Mouse (Mus musculus) spleen, adult 12 weeks (tissue): ENCODE results near the gene Agr2.

ENCODE experiments used
- DNase-seq: peaks from one replicate; pipeline ENCODE4 v3.0.0; 2022; ENCODE audit warnings: low spot score

Agr2 gene

DNA sequence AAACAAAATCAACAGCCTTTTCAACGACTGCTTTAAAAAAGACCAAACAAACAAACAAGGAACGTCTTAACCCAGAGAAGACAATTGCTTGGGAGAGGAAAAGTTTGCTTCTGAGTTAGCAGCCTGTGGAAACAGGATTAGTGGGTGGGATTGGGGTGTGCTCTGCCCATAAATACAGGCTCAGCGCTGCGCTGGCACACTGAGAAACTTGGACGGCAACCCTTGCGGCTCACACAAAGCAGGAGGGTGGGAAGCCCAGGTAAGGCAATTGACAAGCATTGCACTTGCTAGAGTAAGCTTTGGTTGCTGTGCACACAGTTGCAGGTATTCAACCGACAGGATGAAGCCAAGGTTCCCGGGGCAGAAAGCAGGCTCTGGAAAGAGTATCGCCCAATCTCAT is at the start of gene Agr2:
Gene Agr2, plus strand, starts transcription at position 197 of the 400 bp plus-strand sequence.
- DNase-seq: no peak

DNA sequence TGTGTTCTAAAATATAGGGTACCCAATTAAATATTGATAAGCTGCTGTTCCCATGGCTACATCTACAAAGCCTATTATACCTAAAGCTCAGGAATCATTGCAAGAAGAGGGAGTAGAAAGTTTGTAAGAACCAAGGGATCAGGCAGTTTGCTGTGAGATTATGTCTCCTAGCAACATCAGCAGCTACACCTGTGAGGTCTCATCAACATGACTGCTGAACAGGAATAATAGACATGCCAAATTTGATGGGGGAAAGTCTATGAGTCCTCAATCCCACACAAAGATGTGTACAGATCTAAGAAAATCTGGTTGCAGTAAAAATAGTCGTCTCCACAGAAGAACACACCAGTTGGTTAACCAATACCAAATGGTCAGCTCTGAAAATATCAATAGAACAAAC is 41.0 kb upstream of the Agr2 start:
- DNase-seq: no peak

DNA sequence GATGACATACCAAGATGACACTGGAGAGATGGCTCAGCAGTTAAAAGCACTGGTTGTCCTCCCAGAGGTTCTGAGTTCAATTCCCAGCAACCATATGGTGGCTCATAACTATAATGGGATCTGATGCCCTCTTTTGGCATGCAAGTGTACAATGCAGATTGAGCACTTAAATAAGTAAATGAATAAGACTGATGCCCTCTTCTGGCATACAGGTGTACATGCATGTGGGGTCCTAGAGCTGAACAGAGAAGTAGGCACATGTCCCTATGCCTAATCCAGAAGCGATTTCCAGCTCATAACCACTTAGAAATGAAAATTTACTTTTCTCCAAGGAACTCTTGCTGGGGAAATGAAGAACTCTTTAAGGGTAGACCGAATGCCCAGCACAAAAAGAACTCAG is 35.5 kb upstream of the Agr2 start:
- no peak for DNase-seq

DNA sequence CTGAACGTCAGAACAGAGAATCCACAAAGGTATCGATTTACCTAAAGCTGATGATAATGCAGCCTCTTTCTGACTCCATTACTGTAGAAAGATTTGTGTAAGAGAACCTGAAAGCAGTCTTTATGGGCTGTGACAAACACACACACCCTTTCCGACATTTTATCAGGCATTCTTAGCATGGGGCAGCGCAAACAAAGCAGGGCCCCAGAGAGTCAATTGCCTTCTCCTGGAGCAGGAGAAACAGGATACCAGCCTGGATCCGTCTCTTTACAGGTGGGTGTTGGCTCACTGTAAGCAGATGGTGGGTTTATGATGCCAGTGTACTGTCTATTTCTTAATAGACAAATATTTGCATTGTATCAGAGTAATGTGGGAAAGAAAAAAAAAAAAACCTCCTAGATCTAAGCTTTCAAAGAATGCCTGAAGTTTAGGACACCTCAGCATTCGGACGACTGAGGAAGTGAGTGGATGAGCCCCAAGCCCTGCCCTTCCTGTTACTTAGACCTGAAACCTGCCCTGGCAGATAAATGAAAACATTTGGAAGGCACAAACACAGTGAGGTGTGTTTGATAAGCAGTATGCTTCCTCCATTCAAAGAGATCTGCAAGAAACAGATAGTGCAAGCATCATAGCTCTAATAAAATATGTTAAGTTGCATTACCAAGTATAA is 26.5 kb upstream of the Agr2 start:
- no peak for DNase-seq

DNA sequence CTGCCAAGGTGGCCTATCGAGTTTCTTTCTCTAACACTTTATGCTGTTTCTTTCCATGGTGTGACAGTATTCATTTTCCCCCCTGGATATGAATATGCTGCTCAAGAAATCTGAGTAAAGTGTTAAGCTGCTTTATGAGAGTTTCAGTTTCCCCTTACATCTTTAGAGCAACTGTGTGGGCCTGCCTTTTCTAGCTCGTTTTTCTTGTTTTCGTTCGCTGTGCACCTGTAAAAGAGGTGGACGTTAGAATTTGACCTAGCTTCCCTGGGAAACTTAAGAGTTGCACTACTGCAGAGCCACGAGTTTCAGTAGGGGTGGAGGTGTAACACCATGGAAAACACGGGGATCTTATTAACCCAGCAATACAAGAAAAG is 26.0 kb upstream of the Agr2 start:
- DNase-seq: no peak

DNA sequence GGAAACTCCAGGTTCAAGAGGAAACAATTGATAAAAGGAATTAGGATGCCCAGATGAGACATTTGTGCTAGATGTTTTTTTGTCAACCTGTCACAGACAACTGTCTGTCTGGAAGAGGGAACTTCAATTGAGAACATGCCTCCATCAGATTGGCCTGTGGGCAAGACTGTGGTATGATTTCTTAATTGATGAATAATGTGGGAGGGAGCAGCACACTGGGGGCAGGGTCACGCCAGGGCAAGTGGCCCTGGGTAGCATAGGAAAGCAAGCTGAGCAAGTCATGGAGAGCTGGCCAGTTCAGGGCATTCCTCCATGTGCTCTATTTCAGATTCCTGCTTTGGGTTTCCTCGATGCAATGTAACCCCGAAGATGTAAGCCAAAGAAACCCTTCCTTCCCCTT is 16.8 kb upstream of the Agr2 start:
- DNase-seq: no peak

DNA sequence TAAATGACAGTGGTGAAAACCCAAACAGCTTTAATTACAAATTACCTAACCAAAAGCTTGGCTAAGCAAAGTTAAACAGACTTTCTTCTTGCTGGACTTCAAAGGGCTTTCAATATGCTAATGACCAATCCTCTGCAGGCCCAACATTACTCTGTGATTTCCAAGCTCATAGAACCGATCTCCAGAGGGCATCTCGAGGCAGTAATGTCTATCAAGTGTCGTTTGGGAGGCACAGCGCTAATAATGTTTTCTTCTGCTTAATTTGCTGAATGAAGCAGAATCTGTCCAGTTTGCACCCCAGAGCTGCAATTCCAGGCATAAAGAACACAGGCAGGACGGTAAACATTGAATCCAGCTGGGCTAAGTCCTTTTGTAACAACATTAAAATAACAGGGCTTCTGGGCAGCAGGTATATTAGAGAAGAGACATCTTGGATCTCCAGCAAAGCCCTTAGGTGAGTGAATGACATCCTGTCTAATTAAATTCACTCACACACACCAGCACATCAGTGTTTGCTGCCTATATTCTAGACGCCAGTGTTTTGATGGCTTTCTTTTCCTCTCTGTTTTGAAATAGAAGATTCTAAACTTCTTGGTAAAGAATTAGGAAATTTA is 15.0 kb upstream of the Agr2 start:
- no peak for DNase-seq

DNA sequence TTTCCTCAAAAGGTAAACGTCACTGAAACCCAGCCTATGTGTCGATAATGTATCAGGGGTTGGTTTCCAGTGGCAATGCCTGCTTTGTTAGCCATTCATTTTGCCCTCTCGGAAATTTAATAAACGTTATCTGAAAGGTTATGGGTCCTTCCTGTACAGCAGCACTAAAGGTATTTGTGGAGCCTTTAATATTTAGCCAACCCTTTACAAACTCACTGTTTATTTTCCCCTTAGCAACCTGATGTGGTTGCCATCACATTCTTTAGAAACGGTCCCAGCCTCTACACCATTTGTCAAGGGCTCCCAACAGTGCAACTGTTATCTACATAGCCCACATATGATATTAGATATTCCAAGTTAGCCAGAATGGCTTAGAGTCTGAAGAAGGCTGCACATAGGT is 13.1 kb upstream of the Agr2 start:
- DNase-seq: no peak

DNA sequence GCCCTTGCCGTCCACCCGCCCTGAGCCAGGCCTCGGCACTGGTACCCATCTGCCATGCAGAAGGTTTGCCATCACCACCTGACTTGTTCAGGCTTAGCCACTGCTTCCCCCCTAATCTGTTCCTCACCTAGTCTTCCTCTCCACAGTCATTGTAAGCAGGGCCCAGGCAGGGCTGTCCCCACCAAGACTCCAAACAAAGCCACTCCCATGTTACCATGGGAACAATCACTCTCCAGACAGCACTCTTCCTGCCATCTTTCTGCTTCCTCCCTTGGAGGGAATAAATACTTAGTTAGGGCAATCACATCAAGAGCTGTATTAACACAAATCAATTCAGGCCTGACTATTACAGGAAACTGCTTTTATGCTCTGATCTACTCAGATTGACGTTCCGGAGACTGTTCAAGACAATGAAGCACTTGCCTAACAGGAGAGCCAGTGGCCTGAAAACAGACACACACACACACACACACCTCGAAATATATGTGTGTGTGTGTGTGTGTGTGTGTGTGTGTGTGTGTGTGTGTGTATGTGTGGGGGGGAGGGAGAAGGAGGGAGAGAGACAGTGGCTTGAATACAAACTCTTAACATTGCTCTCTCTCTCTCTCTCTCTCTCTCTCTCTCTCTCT is 10.9 kb upstream of the Agr2 start:
- DNase-seq: no peak

DNA sequence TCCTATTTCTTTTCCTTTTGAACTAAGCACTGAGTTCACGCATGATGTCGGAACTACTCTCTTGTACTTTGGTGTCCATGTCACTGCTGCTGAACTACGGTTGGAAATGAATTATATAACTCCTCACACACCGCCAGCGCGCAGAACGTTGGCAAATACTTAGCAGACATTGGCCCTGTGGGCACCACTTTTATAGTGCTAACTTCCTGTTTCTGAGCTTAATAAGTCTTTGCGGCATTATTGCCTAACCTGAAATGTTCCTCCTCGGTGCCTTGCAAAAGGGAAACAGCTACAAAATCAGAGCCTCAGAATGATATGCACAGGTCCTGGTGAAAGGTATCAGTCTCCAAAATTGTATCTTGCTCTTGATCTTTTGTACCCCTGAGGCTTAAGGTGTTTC is 9.2 kb upstream of the Agr2 start:
- DNase-seq: no peak

DNA sequence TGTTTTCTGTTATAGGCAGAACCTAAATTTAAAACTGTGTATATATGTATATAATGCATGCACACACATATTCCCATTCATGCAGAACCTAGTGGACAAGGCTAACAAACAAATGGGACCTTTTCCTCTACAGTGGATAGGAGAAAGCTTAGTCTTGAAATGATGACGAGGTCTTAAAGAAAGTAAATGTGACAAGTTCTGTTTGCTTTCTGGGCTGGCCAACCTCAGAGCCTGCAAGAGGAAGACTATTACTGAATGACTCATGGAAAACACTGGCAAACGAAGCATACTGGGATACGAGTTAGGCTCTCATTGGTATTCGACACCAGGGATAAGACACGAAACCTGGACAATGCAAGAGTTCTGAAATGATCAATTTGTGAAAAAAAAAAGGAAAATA is 8.0 kb upstream of the Agr2 start:
- no peak for DNase-seq

DNA sequence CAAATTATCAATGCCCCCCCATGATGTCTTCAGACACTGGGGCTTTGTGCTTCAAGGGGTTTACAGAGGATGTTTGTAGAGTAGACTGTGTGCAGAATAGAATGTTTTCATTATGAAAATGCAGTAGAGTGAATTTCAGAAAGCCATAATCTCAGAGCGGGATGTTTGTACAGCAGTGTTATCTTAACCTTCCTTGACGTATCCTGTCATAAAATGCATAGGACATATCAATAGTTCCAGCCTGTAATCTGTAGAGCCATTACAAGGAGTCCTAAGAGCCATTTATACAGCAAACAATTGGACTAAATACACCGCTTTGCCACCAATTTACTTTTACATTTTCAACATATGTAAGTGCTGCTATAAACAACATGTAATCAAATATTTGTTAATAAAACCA is 876 bp downstream of the Agr2 start:
- DNase-seq: no peak

DNA sequence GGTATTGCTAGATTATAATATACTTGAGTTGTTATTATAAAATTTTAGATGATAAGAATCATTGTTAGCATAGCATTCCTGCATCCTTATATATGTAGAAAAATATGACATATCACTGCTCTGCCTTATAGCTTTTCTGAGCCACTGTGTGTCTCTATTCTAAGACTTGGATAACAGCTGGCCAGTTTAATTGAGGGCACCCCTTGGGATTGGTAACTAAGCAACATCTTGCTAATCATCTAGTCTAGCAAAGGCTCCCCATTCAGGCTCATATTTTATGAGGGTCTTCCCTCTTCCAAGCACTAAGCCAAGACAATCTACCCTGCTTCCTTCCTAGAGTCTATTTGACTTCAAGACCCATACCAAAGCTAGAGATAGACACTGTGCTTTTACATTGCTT is 1.4 kb downstream of the Agr2 start:
- DNase-seq: no peak

DNA sequence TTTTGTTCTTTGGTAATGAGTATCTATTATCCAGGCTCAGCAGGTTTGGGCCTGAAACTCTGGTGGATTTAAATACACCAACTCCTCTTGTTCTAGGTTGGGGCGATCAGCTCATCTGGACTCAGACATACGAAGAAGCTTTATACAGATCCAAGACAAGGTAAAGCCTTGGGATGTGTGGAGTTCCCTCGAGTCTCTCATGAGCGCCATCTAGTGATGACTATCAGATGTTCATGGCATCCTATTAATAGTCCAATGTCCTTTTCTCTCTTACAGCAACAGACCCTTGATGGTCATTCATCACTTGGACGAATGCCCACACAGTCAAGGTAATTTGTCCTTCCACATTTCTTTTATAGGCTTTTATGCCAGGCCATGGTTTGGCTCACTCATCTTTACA is 3.1 kb downstream of the Agr2 start:
- DNase-seq: no peak

DNA sequence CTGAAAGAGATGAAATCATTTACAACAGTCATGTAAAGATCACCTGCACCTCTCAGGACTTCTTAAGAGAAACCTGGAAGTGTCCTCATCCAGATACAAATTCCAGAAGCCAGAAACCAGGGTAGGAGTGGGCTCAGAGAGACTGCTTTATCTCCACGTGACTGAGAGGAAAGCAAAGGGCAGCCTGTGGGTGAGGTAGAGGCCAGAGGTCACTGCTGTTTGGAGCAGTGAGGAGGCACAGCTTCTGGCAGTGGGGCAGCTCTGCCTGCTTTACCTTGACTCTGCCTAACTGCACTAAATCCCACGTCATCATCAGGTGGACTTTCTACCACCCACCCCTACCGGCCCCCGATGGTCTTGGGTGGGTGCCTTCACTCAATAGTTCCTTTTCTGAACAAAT is 12.0 kb downstream of the Agr2 start:
- DNase-seq: no peak

DNA sequence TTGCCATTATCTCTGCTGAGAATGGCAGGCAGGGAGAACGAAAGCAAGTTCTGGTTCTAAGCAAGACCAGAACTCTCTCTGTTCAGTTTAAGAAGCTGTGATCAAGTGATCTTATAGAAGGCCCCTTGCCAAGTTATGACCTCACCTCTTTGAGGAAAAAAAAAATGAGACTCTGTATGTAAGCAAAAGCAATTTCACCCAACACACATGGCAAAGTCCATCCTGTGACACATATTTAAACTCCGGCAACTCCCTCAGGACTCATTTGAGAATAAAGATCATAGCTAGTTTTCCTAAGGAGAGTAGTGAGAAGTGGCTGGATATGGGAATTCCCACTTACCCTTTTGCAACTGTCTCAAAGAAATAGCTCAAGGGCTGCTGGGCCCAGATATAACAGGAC is 14.9 kb downstream of the Agr2 start:
- no peak for DNase-seq

DNA sequence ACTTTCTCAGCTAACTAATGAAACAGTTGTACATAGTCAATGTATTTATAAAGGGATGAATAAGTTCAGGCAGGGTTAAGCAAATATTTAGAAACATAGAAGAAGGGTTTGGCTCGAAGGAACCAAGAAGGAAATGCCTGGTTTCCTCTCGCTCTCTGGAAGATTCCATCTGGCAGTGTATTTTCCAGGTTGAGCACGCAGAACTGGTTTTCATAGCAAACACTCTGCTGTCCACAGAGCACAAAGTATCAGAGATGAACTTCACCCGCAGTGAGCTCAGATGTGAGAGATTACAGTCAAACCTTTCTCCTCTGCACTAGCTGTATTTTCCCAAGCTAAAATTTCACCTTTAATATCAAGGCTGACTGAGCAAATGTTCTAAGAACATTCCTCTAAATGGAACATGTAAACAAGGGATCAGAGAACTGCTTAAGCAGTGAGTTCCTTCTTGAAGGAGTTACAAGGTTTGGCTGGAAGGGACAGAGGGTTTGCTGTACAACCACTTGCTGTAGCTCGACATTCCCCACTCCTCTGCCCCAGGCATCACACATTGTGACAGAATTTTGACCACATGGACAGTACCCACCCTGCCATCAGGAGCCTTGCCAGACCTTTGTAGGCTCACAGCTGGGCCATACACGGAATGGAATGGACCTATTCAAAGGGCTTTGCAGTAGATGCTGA is 15.8 kb downstream of the Agr2 start:
- DNase-seq: no peak

DNA sequence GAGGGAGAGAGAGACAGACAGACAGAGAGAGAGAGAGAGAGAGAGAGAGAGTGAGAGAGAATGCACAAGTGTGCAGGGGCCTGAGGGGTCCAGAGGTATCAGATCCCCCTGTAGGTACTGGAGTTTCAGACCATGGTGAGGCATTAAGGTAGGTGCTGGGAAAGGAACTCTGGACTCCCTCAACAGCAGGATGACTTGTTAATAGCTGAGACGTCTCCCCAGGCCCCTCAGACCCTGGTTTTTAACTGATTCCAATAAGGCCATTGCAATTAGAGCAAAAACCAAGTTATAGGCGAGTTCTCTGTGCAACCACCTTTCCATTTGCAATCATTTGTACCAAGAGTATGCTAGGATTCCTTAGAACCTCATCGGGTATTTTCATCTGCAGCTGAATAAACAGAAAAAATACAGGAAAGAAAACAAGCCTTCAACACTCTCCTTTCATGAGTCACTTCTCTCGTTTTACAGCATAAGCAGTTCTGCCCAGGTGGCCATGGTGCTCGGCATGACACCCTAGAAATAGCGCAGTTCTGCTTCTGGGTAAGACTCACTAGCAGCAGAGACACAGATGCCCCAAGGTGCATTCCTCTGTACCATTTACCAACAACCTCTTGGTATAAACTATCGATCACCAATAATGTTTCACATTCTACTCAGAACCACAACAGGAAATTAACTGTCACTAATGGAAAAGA is 20.7 kb downstream of the Agr2 start:
- no peak for DNase-seq

DNA sequence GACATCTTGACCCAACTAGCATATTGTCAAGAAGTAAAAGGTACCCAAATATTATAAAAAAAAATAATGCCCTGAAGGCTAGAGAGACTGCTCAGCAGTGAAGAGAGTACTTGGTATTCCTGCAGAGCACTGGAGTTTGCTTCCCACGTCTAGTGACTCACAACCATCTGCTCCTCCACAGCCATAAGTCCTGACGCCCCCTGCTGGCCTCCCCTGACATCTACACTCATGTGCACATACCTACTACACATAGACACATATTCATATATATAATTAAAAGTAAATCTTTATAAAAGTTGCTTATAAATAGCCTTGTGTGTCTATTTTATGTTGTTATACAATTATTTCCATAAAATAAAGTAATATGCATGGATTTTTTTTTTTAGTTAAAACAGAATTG is 25.1 kb downstream of the Agr2 start:
- DNase-seq: no peak

DNA sequence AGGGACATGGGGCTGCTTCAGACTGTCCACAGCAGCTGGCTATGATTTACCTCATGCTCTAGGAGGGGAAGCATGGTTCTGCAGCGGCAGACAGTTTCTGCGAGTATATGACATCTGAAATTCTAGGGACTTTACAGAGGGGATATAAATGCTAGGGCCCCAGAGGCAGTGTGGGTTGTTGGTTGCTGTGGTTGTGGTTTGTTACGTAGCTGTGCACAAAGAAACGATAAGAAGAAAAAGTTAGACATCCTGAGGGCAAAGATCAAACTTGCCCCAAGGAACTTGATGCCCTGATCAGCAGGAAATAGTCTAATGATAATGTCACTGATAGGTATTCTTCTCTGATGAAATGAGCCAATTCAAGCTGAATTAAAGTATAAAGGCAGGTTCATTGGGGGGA is 26.9 kb downstream of the Agr2 start:
- DNase-seq: no peak

DNA sequence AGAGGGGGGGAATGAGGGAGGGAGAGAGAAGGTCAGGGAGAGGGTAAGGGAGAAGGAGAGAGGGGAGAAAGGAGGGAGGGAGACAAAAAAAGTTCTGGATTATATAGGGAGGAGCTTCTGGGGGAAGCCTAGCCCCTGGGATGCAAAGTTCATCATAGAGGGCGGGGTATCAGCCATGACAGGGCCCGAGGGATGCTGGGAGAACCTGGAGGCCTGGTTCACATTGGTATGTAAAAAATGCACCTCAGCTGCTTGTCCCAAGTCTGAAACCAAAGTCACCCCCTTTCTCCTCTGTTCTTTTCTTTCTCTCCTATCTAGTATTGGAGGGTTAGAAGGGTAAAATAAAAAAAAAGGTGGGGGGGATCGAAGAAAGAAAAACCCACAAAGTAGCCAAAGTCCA is 27.4 kb downstream of the Agr2 start:
- DNase-seq: no peak

DNA sequence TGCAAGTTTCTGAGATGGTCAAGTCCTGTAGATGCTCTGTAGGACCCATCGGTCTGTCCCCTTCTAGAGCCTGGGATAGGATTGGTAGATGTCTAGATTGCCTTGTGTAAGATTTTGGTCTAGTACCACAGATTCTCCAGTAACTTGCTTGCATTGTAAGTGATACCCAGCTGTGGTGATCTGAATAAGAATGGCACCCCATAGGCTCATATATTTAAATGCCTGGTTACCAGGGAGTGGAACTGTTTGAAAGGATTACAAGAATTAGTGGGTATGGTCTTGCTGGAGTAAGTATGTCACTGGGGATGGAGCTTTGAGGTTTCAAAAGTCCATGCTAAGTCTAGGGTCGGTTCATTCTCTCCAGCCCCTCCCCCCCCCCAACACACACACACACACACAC is 28.0 kb downstream of the Agr2 start:
- DNase-seq: no peak

DNA sequence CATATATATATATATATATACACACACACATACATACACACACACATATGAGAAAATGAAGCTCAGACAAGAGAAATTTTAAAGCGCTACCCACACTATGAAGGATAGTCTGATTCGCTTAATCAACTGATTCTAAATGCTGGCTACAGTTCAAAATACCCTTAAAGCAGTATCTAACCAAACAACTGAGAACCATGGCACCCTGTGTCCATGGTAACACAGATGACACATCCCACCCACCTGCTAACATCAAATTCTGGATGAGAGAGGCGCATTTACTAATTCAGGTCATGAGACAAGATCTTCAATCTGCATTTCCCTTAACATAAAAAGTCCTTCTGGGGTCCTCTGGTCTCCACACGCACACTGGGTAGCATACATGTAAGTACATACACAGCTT is 33.4 kb downstream of the Agr2 start:
- no peak for DNase-seq
